Mouse (Mus musculus): Measurements from ENCODE around the gene Calcb.
"Not testable (repeated sequence)": the region's sequence is repeated elsewhere in the genome, so short reads cannot be mapped to it uniquely, and the experiment has no call there.

Gene Calcb

DNA sequence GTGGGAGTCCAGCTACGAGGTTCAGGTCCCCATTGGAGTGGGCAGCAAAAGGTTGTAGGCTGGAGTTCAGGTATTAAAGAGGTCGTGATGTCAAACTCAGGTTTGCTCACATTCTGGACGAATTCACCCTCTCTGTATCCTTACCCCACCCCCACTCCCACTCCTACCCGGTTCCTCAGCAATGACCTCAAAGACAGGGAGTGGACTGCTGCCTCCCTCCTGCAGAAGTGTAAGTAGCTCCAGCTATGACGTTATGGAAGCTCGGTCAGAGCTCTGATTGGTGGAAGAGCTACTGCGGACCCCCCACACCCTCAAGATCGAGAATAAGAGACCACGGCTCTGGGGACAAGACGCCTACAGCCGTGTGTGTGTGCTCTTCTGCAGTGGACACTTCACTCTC, at the start of gene Calcb:
Gene Calcb (plus strand): TSS at position 344 of the 400 bp plus-strand sequence.
- DNase-seq (ENCODE audit: low read depth) = no peak

DNA sequence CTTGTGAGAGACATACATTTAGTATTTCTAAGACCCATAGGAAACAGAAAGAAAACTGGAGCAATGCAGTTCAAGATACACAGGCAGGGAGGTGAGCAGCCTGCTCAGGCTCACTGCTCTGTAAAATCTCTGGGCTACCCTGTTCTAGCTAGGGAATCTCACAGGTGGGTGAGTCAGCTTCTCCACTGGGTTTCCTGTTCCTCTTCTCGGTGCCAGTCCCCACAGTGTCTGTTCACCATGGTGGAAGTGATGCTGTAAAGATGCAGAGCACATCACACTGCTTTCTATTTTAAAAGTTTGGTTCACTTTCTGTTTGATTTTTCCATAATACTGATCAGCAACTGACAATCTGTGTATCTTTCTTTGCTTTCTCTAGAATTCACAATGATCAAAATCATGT, 47.0 kb upstream of the Calcb start:
- DNase-seq (ENCODE audit: low read depth) = no peak

DNA sequence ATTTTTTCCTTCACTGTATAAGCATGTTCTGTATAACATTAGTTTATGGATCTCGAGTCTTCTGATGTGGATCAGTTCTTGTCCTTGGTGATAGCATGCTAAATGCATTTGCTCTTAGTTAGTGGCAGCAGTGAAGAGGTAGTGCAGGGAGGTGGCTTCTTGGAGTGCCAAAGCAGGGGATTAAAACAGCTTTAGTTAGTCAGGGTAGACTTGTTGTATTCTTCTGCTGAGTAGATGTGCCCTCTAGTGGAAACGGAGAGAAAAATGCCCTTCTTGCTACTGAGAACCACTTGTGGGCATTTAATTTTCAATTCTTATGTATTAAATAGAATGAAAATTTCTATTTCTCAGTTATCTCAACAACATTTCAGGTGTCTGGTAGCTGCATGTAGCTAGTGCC, 45.7 kb upstream of the Calcb start:
- DNase-seq (ENCODE audit: low read depth) = peak; percentile 38

DNA sequence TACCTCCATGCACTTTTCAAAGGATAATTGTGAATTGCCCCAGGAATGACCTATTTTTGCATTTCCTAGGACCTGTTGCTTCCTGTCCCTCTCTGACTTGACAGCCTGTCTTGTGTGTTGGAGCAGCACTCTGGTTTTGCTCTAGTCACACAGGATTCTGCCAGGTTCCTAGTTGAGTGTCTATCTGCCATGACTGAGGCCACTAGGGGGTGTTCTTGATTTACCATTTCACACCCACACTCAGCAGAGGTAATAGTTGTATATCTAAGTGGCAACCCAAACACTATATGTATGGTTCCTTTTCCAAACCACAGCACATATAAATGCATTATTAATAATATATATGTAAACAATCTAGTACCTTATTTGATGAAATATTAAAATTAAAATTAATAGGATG, 26.1 kb upstream of the Calcb start:
- peak; percentile 3 for DNase-seq (ENCODE audit: low read depth)

DNA sequence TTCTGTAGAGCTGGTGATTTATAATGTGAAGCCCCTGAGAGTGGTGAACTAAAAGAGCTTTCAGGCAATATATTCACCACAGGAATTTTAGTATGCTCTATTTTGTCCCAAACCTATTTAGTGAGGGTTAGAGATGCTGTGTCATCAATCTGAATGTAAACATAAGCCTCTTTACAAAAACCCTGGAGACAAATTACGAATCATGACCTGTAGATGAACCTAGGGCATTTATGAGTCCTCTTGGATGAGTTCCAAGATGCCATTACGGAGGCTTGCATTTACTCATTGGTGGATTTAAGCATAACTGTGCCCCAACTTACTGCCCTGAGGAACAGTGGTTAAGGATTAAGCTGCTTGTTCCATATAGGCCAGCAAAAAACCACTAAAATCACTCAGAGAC, 17.6 kb upstream of the Calcb start:
- peak; percentile 25 for DNase-seq (ENCODE audit: low read depth)

DNA sequence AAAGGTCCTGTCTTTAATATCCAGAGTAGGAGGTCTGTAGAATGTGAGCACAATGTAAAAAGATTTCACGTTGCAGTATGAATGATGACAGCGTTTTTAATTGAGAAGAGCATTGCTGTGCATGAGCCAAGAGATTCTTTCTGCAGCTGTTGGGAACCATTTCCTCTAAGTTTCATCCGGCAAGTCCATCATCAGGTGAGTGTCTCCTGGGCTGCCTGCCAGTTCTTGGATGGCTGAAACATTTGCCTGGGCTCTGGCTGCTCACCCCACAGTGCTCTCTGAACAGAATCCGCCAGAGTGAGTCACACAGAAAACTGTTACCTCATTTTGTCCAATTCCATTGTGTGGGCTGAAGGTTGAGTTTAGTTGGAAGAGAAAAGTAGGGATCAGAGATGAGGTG, 11.7 kb upstream of the Calcb start:
- no peak for DNase-seq (ENCODE audit: low read depth)

DNA sequence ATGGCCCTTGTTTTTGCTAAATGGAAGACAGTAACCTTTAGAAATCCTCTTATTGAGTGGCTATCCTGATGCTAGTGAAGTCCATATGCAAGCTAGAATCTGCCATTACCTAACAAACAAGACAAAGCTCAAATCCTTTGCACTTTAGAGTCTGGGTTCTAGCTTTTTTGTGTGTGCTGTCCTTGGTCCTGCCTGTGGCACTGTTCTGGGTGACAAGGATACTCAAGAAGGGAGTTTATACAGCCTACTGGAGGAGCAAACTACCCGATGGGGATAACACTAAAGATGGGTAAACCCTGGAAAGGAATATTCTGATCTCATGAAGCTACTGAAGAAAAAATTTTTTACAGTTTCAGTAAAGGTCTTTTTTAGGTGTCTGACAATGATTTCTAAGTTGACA, 11.0 kb upstream of the Calcb start:
- no peak for DNase-seq (ENCODE audit: low read depth)

DNA sequence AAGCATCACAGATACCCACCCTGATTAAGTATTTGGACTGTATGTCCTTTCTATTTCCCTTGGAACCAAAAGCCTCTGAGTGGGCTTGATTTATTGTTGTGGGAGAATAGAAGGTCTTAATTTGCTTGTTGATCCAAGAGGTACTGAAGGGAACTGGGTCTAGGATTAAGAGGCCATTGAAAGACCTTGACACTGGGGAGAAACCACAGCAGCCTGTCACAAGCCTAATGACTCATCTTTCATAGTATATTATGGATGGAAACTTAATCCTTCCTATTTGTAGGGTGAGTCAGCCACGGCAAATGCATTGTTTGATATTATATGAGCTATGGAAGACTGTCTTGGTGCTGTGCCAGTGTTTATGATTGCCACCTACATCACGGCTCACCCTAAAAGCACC, 8.0 kb upstream of the Calcb start:
- DNase-seq (ENCODE audit: low read depth) = peak; percentile 3

DNA sequence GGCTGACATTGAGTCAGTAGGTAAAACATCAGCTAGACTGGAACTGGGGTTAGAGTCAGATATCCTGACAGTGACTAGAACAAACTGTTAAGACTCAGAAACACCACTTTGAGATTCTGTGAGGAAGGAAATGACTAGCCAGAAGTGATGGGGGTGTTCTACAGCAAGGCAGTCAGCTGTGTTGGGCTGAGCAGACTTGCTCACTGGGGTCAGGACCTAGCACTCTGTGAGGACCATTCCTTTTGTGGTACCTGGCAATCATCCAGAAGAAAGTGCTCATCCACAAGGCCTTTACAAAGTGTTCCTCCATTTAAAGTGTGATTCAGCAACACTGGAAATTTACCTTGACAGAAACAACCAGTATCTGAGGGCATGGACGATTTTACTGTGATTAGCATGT, 5.9 kb upstream of the Calcb start:
- DNase-seq (ENCODE audit: low read depth) = no peak

DNA sequence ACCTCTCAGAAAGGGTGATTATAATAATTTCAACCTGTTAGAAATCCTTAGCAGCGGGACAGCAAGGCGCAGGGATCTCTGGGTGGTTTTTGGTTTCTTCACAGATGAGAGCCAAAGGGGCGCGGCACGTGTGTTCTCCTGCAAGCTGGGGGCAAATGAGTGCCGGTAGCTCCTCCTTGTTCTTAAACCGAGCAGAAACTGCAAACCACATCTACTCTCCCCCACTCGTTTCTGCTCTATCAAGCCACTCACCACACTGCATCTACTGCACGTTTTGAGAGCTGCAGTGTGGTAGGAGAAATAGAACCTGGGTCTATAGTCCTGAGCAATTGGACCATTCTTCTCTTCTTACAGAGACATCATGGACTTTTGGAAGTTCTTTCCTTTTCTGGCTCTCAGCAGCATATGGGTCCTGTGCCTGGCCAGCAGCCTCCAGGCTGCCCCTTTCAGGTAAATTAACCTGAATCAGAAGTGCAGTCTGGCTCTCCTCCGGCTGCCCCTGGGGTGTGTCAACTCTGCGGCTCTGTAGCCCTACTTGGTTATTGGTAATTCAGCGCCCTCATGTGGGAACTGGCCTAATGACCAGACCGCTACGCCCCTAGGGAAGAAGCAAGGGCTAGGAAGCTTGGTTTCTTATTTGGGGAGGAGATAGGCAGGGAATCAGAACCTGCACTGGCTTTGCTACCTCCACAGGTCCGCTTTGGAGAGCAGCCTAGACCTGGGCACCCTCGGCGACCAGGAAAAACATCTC, 1.1 kb downstream of the Calcb start:
- peak; percentile 10 for DNase-seq (ENCODE audit: low read depth)

DNA sequence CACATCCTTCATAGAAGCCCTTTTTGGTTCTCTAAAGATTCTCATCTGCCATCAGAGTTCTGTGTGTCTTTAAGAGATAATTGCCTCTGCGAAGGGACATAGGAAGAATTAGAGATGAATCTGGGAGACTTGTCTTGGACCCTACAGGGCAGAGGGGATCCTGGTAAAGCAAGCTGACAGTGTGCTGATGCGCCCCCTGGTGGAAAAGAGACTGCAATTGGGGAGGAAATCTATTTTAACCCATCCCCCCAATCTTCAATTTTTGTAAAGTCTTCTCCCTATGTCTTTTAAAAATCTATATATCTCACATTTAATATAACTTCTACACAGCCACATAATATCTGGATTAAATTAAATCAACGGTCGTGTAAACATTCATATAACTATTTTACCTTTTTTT, 11.3 kb downstream of the Calcb start:
- DNase-seq (ENCODE audit: low read depth) = not testable (repeated sequence)

DNA sequence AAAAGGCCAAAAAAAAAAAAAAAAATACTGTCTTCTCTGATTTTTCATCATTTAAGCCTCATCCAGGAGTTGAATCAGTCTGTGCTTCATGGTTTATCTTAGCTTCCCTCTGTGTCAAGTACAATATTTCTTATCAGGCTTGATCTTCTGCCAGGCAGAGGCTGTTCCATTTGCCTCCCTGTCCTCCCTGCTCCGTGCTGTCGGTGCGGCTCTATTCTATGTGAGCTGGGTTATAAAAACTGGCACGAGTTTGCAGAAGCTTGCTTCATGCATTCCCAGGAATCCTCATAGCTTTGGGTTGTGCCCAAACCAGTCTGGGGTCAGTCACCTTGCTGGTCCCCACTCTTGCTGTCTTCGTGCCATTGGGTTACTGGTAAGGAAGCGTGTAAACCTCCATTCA, 12.7 kb downstream of the Calcb start:
- no peak for DNase-seq (ENCODE audit: low read depth)

DNA sequence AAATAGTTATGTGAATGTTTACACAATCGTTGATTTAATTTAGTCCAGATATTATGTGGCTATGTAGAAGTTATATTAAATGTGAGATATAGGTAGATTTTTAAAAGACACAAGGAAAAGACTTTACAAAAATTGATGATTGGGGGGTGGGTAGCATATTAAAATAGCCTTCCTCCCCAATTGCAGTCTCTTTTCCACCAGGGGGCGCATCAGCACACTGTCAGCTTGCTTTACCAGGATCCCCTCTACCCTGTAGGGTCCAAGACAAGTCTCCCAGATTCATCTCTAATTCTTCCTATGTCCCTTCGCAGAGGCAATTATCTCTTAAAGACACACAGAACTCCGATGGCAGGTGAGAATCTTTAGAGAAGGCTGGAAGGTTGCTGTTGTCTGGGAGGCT, 13.3 kb downstream of the Calcb start:
- DNase-seq (ENCODE audit: low read depth) = not testable (repeated sequence)

DNA sequence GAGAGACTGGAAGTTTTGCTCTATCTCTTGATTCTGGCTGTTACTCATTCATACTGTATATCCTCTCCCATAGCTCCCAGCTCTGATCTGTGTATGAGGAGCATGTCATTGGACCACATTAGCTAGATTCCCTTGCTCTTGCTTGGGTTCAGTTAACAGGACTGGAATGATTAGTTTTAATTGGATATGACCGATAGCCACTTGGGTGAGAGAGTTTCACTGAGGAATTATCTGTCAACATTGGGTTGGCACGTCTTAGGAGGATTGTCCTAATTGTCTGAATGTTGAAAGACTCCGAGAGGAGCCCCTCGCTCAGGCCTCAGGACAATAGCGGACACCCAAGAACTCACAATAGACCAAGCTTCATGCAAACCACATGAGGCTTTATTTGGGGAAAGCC, 17.8 kb downstream of the Calcb start:
- no peak for DNase-seq (ENCODE audit: low read depth)

DNA sequence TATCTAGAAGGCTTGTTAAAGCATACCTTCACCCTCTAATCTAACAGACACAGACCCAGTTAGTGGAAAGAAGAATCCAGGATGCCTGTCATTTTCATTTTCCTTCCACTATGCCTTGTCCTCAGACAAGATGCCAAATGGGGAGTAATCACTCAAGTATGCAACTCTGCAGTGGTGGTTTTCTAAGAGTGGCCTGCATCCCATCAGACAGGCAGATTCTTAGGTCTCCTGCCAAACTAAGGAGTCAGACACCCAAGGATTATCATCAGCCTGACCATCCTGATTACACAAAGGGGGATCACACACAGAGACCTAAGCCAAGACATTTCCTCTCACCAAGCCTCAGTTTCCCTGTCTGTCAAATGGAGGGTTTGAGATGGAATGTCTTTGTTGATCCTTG, 19.7 kb downstream of the Calcb start:
- no peak for DNase-seq (ENCODE audit: low read depth)

DNA sequence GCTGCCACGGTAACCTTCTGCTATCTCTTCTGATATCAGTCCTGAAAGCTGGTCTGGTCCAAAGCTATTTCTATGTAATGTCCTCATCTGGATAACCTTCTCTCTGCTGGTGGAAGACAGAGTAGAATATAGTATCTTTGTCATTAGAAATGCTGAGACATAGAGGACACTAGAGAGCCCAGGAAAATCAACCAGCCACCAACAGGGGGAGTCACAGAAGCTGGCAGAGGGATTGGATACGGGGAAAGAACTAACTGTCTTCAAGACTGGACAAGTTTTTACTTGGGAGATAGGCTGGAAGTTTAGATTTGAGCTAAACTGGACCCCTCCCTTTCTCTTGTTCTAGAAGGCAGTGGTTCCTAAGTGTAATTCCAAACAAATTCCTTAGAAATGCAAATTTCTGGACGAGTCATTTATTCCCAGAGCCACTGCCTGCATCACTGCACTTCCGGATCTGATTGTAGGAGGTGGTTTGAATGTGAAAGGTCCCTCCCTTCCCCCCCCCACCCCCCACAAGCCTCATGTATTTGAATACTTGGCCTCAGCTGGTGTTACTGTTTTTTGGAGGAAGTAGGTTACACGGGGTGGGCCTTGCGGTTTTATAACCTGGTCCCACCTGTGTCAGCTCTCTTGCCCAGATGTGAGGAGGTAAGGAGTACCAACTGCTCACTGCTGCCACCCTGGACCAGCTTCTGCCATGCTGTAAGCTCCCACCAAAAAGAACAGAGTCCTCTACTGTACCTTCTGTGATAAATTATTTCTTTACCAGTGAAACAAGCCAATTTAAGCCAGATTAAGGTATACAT, 22.1 kb downstream of the Calcb start:
- DNase-seq (ENCODE audit: low read depth) = no peak

DNA sequence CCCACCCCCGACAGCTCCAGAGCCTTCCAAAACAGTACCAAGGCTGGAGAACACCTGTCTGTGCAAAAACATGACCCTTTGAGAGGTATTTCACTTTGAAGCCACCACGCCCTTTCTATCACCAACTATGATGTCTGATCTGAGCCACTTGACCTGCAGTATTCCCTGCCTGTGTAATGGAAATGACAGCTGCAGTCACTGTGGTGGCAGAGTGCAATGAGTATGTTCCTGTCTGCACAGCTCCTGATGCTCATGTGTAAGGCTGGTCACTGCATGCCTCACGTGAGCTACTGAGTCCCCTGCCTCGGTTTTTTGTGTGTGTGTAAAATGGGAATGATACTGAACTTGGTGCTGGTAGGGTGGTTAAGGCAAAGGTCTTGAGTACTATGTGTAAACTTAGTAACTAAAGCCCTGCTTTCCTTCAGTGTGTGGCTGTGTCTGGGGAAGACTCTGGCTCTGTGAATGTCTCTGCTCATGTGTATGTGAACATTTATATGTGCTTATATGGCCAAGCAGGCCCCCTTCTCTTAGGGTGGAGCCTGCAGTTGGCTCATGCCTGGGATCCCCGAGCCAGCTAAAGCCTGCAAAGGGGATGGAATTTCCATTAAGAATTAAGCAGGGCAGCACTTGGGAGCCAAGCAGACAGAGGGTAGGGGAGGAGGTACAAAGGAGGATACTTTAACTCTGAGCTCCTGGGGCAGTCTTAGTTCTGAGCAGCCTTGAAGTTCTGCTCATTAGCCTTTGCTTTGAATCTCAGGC, 24.8 kb downstream of the Calcb start, which contains the start of gene Insc:
Gene Insc (plus strand): TSS at position 673 of the 759 bp plus-strand sequence.
- no peak for DNase-seq (ENCODE audit: low read depth)

DNA sequence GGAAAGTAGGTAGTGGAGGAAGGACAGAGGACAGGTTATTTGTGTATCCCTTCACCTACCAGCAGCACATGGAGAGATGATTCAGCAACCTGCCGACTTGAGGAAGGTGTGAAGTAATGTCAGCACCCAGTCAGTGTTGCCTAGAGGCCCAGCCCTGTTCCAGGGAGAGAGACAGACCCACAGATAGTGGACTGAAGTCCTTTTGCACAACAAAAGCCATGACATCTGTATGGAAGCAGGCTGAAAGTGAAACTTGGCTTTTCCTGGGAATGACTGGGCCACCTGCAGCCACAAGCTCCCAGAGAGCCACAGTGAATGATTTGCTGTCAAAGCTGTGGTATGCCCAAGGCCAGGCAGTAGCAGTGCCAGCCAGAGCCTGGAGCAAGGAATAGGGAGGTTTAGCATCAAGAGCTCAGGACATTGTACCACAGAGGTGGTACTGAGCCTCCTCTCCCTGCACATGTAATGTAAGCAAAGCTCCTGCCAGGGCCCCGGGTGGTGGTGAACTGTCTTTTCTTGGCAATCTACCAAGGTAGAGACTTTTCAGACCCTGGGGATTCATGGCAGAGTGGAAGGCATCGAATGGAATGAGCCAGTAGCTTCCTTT, 26.3 kb downstream of the Calcb start:
- no peak for DNase-seq (ENCODE audit: low read depth)

DNA sequence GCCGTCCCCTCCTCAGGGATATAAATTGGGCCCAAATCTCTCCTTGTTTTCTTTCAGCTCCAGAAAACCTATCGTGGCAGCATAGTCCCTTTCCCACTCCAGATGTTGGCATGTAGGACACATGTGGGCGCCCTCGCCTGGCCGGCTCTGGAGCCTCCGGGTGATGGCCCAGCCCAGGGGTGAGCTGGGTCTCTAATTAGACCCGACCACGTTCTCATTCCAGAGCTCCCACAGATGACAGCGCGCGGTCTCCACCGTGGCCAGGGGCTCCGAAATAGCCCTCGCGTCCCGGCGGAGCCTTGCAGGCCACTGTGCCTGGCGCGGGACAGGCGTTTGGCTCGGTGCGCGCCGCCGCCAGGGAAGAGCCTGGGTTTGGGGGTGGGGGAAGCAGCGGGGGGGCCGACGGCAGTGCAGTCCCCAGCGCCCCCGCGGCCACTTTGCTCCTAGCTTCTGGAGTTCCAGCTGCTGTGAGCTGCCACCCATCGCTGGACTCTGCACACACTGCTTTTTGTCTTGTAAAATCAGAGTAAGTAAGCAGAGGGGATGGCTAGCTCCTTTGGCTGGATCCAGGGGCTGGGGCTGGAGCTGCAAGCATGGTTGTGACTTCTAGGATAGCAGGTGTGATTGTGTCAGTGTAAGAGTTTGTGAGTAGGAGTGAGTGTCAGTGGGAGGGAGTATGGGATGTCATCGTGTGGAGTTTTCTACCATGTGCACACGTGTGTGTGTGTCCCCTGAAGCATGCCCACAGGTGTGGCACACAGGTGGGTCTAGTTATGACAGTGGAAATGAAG, 27.2 kb downstream of the Calcb start:
- DNase-seq (ENCODE audit: low read depth) = no peak

DNA sequence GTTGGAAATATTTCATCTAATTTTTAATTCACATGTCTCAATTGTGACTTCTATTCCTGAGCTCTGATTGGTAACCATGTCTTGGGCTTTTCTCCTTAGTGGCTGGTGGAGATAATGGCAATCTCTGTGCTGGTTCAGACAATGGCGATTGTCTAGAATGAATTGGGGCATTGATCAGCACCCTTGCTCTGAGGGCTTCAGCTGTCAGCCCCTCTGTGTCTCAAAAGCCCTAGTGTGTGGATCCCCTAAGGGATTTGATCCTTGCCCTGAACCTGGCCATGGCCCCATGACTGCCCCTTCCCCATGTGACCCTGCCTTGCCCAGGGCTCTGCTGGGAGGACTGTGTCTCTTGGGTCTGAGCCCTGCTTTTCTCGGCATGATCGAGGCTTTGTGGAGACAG, 29.2 kb downstream of the Calcb start:
- no peak for DNase-seq (ENCODE audit: low read depth)

DNA sequence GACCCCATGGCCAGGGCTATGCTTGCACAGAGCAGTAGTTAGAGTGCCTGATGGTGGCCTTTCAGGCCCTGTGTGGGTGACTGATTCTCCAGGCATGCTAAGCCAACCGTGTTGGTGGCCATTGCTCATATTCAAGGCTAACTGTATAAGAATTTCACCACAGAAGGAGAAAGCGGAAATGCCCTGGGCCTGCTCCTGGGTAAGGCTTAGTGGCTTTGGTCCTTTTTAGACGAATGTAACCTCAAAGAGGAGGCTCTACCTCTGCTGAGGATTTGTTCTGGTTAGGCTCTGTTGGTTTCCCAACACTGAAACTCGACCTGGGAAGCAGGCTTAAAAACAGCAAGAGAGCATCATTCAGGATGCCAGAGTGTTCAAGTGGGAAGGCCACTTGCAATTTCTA, 29.8 kb downstream of the Calcb start:
- DNase-seq (ENCODE audit: low read depth) = no peak

DNA sequence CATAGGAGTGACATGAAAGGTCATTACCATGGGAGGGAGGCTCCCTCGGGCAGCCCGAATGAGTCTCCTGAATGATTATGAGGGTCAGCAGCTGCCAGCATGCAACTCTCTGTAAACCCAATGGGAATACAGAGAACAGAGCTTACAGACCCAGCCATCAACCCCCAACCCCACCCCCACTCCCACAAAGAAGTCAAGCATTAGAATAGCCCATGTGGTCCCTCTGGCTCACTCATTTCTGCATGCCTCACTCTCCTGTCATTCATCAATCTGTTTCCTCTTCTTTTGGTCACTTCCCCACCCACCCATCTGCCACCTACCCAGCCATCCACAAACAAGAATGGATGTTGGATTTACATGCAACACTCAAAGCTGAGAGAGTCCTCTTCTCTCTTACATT, 35.0 kb downstream of the Calcb start:
- DNase-seq (ENCODE audit: low read depth) = no peak

All from NIH3T3 (cell line).